Mouse (Mus musculus): ENCODE measurements around the gene Fgfr2. TPM values are rescaled to one million over a fixed set of nuclear protein-coding genes. Genes with fewer than 3 reads are reported as not detected.

Gene Fgfr2
- total RNA-seq, 2 experiments from 2014 or later = not detected

DNA sequence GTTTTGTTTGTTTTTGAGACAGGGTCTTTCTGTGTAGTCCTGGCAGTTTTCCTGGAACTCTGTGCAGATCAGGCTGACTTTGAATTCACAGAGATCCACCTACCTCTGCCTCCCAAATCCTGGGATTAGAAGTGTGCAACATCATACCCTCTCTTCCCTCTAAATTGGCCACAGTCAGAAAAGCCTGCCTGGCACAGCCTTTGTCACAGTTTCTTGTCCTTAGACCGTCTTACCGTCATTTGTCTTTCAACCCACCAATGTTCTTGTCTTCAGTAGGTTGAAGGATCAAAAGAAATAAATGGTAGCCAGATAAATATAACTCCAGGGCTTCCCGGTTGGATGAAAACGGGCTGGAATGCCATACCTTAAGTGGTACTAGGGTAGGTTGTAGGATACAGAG lies 518.4 kb downstream of the Fgfr2 start:
- ATAC-seq (replicated peaks; ENCODE audit: poor library complexity) = no peak

DNA sequence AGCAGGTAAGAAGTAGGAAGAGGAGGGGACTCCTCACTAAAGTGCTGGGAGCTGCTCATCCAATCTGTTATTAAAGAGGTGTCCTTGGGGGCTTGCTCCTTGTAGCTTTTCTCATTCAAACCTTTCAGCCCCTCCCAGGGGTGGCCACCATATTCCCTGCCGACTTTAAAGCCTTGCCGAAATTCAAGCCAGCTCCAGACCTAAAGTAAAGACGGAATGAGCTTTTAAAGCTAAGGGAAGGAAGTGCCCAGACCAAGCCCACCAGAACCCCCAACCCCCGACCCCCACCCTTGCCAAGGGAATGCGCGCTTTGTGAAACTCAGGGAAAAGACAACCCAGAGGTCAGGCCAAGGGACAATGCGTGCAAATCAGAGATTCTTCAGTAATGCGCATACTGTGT lies 522.2 kb downstream of the Fgfr2 start:
- no peak for ATAC-seq (replicated peaks; ENCODE audit: poor library complexity)

DNA sequence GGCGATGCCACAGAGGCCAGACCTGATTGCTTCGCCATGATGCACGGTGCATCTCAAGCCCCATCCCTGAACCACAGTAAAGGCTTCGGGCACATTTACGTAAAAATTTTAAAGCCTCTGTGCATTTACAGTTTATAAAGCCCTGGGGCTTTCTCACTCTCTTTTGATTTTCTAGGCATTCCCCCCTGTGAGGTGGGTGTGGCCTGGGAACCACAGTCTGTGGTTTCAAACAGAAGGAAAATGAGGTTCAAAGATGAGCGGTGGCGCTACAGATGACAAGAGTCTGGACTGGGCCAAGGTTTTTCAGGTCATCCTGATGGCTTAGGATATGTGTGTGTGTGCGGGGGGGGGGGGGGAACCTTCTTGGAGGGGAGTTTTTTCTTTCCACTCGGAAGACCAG lies 523.1 kb downstream of the Fgfr2 start:
- ATAC-seq (replicated peaks; ENCODE audit: poor library complexity) = 0 out of 2 replicates have a peak, but pooled peaks have one; percentile 19

DNA sequence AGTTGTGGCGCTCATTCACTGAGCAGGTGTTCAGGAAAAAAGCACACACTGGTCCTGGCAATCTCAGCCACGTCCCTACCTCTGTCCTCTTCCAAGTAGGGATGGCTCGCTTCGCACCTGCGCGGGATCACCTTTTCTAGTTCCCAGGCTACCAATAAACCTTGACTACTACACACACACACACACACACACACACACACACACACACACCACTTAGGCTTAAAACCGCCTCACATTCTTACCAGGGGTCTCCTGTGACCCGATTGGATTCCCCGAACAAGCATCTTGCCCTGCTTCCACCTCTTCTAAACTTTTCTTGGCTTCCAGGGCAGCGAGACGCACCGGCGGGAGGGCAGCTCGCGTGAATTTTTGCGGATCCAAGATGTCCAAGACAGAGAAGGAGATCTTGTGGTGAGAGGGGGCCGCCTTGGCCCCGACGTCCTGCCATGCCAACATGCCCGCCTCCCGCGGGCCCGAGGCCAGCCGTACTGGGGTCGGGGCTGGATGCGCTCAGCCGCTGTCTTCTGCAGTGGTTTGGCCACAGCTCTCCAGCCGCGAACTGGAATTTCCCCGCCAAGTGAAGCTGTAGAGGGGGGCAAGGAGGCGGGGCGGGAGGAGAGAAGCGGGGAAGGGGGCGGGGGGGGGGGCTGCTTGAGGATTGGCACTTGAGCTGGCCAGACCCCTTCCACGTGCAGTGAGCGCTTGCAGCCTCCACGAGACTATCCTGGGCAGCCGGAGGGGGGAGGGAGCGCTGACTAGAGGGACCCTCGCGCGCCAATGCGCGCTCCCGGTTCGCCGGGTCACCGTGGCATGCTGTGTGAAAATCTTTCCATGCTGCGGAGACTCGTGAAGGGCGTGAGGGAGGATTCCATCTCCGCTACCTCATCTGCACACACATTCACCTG lies 523.8 kb downstream of the Fgfr2 start, which contains the start of gene Nkx1-2:
TSS of gene Nkx1-2 (minus strand) at position 567 of the 905 bp plus-strand sequence.
- ATAC-seq (replicated peaks; ENCODE audit: poor library complexity) = no peak

DNA sequence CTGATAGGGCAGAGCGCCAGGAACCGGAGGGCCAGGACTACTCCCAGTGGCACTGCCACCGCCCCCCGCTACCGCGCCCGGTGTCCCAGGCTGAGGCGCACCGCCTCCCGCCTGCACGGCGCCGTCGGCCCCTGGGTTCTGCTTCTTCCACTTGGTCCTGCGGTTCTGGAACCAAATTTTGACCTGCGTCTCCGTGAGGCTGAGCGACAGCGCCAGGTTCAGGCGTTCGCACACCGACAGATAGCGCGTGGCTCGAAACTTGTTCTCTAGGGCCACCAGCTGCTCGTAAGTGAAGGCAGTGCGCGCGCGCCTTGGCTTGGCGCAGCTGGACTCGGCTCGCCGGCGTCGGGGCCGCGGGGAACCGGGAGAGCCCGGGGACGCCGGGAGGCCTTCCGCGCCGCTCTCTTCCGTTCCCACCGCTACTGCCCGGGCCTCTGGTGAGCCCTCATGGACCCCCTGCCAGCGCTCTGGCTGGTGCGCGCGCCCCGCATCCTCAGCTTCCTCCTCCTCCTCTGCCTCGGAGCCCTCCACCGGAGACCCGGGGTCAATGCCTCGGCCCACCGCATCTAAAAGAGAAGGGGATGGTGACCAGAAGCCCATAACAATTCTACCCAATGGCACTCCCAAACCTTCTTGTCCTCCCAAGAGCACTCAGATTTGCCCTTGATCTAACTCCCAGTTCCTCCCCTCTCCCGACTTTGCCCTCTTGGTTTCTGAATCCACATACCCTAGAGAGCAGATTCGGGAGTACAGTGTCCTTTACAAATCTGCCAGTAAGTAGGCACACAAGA lies 525.7 kb downstream of the Fgfr2 start:
- peak; percentile 33 for ATAC-seq (replicated peaks; ENCODE audit: poor library complexity)

DNA sequence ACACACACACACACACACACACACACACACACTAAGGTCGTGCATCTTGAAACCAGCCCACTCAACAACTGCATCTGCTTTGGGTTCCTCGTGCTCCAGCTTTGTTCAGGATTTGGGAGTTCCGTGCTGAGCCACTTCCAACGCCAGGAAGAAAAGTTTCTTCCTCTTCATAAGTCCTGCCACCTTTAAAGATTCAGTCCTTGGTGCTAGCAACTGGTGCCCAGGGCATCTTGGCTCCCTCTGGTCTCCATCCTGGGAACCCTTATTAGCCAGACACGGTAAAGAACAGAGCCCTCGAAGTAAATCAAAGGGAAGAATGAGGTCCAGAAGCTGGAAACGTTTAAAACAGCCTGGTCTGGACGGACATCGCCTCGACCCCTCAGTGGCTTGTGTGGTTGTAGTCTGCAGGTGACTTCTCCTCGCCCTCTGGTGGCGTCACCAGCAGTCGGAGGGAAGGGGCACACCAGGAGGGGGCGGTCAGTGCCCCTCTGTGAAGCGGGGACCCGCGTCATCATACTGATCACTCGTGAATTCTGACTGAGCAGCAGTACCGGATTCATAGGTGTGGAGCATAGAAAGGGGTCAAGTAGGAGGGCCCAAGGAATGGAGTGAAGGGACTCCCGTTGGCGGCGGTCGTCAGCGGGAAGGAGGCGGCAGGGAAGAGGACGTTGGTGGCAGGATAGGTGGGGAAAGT lies 526.4 kb downstream of the Fgfr2 start:
- peak; percentile 38 for ATAC-seq (replicated peaks; ENCODE audit: poor library complexity)

DNA sequence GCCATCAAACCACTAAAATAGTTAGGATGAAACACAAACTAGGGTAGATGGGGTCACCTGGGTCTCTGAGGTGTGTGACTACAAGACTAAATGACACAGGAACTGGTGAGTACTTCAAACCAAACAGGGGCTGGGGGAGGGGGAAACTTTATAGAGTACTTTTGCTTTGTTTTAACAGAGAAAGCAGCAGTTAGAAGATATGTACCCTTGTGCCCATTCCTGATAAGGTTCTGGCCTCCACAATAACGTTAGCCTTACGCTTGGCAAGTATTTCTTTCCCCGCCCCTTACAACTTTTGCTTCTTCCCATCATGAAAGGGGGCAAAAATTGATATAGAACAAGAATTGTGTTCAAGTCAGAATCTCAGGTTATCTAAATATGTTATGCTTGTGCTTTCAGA lies 527.4 kb downstream of the Fgfr2 start:
- peak; percentile 65 for ATAC-seq (replicated peaks; ENCODE audit: poor library complexity)

DNA sequence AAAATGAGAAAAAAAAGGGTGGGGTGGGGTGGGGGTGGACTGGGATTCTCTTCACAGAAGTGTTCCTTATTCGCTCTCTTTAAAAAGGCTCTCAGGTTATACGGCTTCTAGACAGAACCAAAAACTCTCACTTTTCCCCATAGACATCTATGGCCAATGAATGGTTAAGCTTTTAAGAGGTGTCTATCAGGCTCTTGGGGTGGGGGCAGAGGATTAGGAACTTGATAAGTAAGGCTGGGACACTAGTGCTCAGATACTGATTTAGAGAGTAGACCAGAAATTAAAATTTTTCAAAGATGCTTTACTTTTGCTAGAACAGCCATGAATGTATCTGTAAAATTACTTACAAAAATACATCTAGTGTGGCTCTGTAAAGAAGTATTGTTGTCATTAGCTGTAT lies 528.8 kb downstream of the Fgfr2 start:
- no peak for ATAC-seq (replicated peaks; ENCODE audit: poor library complexity)

DNA sequence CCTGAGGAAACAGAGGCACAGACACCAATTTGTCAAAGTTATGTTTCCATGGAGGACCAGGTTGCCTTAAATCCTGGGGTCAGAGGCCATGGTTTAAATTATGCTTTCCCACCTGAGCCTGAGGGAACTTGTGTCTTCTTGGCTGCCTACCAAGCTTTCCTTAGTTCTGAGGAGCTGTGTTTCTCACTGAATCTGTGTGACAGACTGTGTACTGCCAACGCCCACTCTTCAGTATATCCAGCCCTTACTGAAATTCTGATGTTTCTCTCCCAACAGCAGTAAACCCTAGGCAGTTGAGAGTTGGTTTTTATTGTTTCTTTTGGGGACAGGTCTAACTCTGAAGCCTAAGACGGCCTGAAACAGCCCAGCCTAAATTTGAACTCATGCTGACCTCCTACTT lies 529.4 kb downstream of the Fgfr2 start:
- no peak for ATAC-seq (replicated peaks; ENCODE audit: poor library complexity)

DNA sequence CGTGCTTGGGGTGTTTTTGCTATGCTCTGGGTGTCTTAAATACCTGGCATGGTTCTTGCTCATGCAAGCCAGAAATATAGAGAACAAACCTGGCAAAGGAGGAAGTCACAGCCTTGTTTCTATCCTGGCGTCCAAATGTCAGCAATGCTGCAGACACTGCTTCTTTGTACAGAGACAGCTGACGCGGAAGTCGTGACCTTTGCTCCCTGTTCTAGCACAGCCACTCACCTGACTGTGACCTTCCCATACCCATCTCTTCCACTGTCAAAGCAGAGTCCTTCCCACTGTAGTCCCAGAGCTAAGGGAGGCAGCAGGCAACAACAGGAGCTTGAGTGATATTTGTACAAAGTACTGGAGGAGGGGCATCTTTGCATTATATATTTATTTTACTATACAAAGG lies 533.5 kb downstream of the Fgfr2 start:
- no peak for ATAC-seq (replicated peaks; ENCODE audit: poor library complexity)

DNA sequence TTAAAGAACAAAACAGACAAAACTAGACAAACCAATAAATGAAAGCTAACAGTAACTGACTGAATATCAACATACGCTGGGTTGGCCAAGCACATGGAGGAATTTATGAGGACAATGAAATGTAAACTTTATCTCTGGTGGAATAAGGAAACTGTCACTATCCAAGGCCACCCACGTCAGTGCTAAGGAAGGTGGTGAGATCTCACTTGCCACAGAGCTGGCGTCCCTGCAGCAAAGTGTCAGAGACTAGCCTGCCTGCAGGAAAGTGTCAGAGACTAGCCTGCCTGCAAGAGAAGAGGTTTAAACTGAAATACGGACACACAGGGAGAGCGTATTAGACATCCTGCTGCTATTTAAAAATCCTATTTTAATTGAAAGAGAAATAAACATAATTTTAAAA lies 536.0 kb downstream of the Fgfr2 start:
- no peak for ATAC-seq (replicated peaks; ENCODE audit: poor library complexity)

DNA sequence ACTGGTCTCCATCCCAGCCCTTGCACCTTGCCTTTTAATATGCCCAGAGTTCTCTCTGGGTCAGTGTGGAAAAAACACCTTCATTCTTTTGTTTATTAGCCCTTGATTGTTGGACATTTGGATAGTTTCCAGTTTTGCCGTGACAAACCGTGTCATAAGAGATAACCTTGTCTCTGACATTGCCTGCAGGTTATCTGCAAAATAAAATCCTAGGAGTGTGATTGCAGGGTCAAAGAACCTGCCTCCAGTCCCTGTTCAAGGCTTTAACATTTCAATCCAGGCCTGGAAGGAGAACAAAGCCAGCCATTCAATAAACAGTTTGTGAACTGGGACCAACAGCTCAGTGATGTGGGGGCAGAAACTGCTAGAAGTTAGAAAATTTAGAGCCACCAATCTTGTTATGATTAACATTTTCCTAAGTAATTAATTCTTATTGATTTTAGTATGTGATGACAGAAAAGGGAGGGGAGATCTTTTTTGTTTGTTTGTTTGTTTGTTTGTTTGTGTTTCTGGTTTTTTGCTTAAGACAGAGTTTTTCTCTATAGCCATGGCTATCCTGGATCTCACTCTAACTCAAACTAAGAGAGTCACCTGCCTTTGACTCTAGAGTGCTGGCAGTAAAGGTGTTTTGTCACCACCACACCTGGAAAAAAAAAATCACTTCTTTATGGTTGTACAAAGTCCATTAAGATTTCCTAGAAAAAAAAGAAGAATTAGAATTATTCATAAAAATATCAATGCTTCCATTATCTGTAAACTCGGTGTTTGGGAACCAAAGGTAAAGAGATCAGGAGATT lies 537.3 kb downstream of the Fgfr2 start:
- no peak for ATAC-seq (replicated peaks; ENCODE audit: poor library complexity)

DNA sequence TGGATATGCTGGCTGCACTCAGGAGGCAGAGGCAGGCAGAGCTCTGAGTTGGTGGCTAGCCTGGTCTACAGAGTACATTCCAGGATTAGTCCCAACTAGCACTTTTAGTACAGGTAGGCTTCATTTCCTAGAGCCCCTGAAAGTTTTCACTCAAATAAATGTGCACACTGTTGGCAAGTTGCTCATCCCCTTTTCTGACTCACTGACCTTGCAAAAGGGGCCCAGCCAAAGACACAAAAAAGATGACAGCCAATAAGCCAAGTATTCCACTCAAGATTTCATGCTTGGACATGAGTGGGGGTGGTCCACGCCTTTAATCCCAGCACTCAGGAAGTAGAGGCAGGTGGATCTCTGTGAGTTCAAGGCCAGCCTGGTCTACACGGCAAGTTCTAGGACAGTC lies 541.7 kb downstream of the Fgfr2 start:
- no peak for ATAC-seq (replicated peaks; ENCODE audit: poor library complexity)

DNA sequence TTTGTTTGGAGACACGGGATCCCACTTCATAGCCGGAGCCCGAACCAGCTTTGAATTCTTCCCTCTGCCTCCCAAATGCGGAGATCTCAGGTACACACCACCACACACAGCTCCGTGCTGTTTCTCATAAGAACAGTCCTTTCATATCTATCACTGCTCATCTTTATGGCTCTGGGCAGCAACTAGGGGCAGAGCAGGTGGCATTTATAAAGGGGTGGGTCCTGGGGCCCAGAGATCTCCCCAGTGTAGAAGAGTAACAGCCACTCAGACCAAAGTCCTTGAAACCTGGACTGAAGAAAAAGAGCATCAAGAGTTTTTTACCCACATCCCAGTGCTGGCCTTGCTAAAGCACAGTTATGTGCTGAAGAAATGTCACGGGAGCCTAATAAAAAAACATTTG lies 542.6 kb downstream of the Fgfr2 start:
- ATAC-seq (replicated peaks; ENCODE audit: poor library complexity) = no peak

DNA sequence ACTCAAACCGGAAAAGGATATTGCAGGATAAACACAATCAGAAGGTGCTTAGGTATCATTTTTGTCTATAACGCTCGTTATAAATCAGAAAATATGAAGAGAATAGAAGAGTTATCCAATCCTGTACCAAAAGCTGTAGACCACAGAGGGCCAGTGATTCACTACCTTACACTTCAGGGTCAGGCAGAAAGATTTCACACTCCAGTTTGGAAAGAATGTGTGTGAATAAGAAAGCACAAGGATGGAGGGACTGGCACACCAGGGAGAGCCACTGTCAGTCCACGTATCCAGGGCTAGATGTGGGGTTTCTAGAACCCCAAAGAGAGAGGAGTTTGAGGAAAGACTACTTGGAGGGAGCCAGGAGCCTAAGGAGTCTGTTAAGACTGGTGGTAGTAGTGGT lies 546.3 kb downstream of the Fgfr2 start:
- no peak for ATAC-seq (replicated peaks; ENCODE audit: poor library complexity)

DNA sequence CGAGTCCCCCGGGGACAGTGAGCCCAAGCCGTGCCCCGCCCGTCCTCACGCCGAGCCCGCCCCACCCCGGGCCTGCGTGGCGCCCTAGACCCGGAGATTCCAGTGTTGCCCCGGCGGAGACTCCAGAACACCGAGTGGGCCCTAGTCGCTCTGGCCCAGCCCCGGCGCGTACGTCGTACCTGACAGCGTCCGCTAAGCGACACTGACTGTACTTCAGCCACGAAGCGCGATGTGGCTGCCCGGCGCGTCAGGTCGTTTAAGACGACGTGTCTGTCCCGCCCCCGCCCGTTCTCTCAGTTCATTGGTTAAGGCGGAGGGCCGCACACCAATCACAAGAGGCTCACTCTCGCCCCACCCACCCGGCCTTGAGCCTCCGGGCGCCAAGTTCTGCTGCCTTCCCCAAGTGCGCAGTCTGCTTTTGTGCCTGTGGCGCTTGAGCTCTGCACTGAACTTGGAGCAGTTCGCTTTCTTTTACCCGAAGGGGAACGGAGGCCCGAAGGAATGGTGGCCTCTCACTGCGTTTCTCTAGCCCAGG lies 547.0 kb downstream of the Fgfr2 start, which contains the start of gene Oat:
TSS of gene Oat (minus strand) at position 283 of the 535 bp plus-strand sequence.
- ATAC-seq (replicated peaks; ENCODE audit: poor library complexity) = peak; percentile 87

DNA sequence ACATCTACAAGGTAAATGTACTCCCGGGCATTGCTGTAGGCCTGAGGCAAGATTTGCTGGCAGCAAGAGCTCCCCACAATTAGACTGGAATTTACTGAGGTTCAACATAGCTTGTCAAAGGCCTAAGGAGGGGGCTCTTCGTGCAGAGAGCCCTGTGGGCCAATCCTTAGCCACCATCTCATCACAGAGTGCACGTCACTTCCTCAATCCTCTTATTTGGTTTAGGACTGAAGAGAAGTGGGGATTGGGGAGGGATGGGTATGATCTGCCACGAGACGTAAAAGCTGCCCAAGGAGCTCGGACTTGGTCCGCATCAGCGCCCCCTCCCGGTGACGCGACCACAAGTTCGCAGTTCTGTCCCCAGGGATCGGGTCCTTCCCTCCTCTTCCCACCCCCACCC lies 547.5 kb downstream of the Fgfr2 start:
- ATAC-seq (replicated peaks; ENCODE audit: poor library complexity) = peak; percentile 81

DNA sequence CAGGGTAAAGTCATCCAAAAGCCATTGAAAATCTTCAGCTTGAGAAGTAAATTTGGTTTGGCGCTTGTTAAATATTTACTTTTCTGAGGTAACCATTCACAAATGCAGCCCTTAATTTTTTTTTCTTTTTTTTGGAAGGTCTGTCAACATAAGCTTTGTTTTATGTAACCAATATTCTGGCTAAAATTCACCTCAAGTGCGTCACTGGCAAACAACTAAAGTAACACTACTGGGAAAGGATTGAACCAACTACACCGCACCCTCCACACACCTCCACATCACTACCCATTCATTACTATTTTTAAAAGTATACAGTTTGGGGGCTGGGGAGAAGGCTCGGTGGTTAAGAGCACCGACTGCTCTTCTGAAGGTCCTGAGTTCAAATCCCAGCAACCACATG lies 548.5 kb downstream of the Fgfr2 start:
- no peak for ATAC-seq (replicated peaks; ENCODE audit: poor library complexity)

DNA sequence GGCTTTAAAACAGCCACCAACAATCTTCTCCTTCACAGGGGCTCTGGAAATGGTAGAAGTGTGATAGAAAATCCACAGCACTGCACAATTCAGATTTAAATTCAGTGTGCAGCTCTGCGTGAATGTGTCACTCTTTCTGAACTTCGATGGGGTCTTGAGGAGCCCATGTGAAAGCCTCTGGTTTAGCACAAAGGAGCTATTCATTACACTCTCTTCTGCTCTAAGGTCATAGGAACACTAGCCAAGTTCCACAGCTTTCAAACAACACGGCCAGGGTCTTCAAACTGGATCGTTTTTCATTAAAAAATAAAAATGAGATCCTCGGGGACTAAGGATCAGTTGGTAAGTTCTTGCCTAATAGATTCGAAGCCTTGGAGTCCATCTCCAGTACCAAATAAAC lies 549.9 kb downstream of the Fgfr2 start:
- no peak for ATAC-seq (replicated peaks; ENCODE audit: poor library complexity)

DNA sequence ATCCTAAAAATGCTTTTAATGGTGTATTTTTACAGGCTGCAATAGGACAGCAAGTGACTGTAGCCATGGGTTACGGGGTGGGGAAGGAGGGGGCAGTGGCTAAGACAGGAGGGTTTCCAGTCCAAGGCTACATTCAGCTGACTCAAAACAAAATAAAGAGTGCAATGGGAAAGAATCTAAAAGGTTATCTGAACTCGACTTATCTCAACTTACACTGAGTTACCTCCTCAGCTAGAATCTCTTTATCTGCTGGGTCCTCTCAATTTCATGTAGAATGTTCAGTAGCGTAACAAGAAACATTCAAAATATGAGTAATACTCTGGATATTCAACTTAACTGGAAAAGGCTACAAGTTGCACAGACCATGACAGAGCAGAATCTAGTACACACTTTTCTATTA lies 550.4 kb downstream of the Fgfr2 start:
- no peak for ATAC-seq (replicated peaks; ENCODE audit: poor library complexity)
